Mouse (Mus musculus) embryonic facial prominence, embryonic 10.5 days (tissue): ENCODE measurements at regions not wholly inside any gene's neighbourhood (a gene's known extent, or its start where the extent isn't known, plus 50 kb on each side); places are given as distances from the start of the nearest gene placed in this dataset.
A peak's percentile ranks its signal among the peaks of the same experiment; 100 is the strongest.
"Not testable (repeated sequence)": the region's sequence is repeated elsewhere in the genome, so short reads cannot be mapped to it uniquely, and the experiment has no call there.

Experiments used
- DNase-seq: peaks from one replicate; pipeline ENCODE4 v3.0.0-alpha.2; 2017; ENCODE audit warnings: low spot score
- H3K27ac ChIP-seq: fragments of 300-500 bp; sonication (generic); replicated peaks from 2 replicates; pipeline ENCODE4 v1.5.1; 2016; ENCODE audit warnings: mild to moderate bottlenecking
- H3K27me3 ChIP-seq: fragments of 300-500 bp; sonication (generic); replicated peaks from 2 replicates; pipeline ENCODE4 v1.6.1; 2016; ENCODE audit warnings: low read depth, mild to moderate bottlenecking; ENCODE audit not compliant: poor library complexity, severe bottlenecking
- H3K36me3 ChIP-seq: fragments of 300-500 bp; sonication (generic); replicated peaks from 2 replicates; pipeline ENCODE4 v1.6.1; 2016; ENCODE audit warnings: mild to moderate bottlenecking, moderate library complexity
- H3K4me1 ChIP-seq: fragments of 300-500 bp; sonication (generic); 2 replicates; pipeline ENCODE4 v1.6.1; 2016
- H3K4me3 ChIP-seq: fragments of 300-500 bp; sonication (generic); 2 replicates; pipeline ENCODE4 v1.5.1; 2016; ENCODE audit warnings: mild to moderate bottlenecking, moderate library complexity
- H3K9me3 ChIP-seq: fragments of 300-500 bp; sonication (generic); 2 replicates; pipeline ENCODE4 v1.6.1; 2016; ENCODE audit warnings: mild to moderate bottlenecking
- WGBS: fragments of 180-500 bp; shearing (Covaris S2); methylation state at CpG from one replicate; pipeline ENCODE4 v1.1.7; 2016; 5-methylcytosine and 5-hydroxymethylcytosine counted together

DNA sequence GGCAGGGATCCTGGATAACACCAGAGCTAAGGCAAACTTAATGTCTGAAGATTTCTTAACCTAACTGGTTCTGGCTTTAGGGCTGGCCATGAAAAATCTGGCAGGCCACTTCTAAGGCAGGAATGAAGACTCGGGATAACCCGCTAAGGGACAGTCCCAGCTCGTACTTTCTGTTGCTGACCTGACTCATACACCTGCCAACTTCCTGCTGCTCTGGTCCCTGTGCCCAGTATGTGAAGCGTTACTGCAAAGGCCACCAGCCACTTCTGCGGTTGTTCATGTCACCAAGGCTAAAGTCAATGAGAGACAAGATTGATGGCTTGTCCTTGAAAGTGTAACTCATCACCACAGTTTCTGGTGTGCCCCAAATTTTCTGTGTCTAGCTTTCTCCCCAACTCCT lies 125.3 kb upstream of the Arid1b start:
- no peaks in the 10 kb centered on the region for H3K9me3 ChIP-seq
- peaks cover 11% of the 10 kb centered on the region for H3K4me1 ChIP-seq
- no peak overlapping the region for H3K27ac ChIP-seq
- H3K36me3 ChIP-seq, result no peaks in the 10 kb centered on the region
- H3K4me3 ChIP-seq, result no peak overlapping the region
- DNase-seq, result no peak
- 90% methylated on average over 5 of the region's 5 CpGs for WGBS
- H3K27me3 ChIP-seq, result peaks cover 5% of the 10 kb centered on the region; the same call in 1 of the 2 replicates

DNA sequence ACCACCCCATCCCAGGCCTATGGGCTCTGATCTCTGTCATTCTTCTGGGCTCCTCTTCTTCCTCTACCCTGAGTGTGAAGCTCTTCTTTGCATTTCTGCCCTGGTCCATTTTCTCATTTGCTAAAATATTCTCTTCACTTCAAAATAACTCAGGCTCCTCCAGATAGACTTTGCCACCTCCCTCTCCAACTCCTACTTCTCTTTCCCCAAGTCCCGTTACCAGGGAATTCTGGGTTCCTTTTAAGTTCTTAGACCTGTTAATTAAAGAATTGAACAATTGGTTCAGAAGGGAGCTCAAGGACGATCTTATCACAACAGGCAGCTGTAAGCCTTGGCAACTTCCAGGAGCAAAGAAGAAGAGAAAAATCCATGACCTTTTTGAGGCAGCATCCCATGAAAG lies 122.9 kb upstream of the Arid1b start:
- 74% methylated on average over 2 of the region's 2 CpGs for WGBS
- no peaks in the 10 kb centered on the region for H3K36me3 ChIP-seq
- peaks cover 19% of the 10 kb centered on the region for H3K4me1 ChIP-seq

DNA sequence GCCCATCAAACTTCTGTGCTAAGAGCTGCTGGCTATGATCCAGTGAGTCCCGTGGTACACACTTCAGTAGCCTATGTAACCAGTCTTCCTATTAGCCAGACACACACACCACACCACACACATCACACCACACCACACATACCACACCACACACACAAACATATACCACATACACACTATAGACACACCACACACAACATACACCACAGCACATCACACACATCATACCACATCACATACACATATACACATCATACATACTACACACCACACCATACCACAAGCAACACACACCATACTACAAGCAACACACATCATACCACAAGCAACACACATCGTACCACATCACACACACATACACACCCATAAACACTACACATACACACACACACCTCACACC lies 119.7 kb upstream of the Arid1b start:
- H3K27me3 ChIP-seq, result no peaks in the 10 kb centered on the region
- H3K27ac ChIP-seq, result no peak overlapping the region
- H3K4me3 ChIP-seq, result no peak overlapping the region
- WGBS, result 85% methylated on average over 2 of the region's 2 CpGs
- no peaks in the 10 kb centered on the region for H3K36me3 ChIP-seq
- peaks cover 22% of the 10 kb centered on the region for H3K4me1 ChIP-seq
- no peaks in the 10 kb centered on the region for H3K9me3 ChIP-seq
- DNase-seq, result no peak

More for the DNA sequence above, 122.9 kb upstream of the Arid1b start:
- no peak for DNase-seq
- Histone ChIP-seq H3K9me3 (no peaks in the 10 kb centered on the region), H3K4me3 (no peak overlapping the region), H3K27ac (no peak overlapping the region), H3K27me3 (peaks cover 5% of the 10 kb centered on the region; the same call in 1 of the 2 replicates)

DNA sequence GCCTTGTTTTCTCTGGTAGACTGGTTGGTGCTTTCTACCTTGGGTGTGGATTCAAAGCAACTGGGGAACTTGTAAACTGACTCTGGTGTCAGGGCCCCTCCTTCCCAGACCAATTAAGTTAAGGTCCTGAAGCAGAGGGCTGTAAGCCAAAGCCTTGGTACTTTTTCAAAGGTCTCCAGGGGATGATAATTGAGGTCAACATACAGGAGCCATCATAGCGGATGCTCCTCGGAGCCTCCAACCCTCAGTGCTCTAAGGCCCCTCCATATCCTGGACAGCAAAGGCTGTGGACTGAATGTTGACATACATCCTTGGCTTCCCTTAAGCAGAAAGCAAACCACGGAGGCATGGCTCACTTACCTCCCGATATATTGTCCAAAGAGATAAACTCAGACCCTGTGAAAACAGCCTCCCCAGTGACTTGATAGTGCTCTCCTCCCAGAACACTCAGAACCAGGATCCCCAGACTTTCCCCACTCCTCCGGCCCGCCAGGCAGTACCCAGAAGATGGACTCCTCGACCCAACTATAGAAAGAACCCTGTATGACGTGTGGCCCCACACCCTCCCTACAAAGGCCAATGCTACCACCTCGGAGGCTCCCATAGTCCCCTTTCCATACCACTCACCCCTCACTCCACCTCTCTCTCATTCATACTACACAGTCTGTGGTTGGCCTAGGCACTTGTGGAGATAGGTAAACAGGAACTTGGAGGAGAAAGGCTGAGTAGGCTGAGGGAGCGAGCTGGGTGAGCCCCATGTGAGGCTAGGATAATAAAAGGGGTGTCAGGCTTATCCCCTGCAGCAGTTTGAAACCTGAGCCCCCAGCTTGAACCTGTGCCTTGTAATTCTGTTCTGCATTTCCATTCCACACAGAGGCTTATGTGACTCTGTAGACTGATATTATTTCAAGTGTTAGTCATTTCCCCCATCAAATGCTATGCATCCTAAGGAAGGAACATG lies 118.8 kb upstream of the Arid1b start:
- no peak overlapping the region for H3K4me3 ChIP-seq
- H3K9me3 ChIP-seq, result no peaks in the 10 kb centered on the region
- 69% methylated on average over 10 of the region's 10 CpGs for WGBS
- no peak overlapping the region; the same call in 1 of the 2 replicates for H3K27ac ChIP-seq
- DNase-seq, result peak; percentile 28
- H3K4me1 ChIP-seq, result peaks cover 22% of the 10 kb centered on the region
- no peaks in the 10 kb centered on the region for H3K36me3 ChIP-seq
- H3K27me3 ChIP-seq, result no peaks in the 10 kb centered on the region

DNA sequence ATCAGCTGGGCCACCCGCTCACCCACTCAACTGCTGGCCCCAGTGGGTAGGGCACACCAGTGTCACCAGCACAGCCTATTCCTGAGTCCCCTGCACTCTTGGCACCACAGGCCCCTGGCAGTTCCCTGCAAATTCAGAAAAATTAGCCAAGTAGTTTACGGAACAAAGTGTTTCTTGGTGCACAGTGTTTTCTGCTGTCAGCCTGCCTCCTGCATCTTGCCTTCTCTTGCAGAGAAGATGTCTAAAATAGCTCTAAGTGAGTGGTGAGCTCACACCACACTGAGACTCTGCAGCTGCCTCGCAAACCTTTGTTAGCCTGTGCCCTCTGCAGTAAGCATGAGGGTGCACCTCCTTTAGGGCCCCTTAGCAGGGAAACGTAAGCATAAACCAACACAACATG lies 117.7 kb upstream of the Arid1b start:
- no peak overlapping the region for H3K27ac ChIP-seq
- H3K36me3 ChIP-seq, result no peaks in the 10 kb centered on the region
- WGBS, result 90% methylated on average over 4 of the region's 4 CpGs
- H3K4me3 ChIP-seq, result no peak overlapping the region
- H3K4me1 ChIP-seq, result peaks cover 22% of the 10 kb centered on the region
- no peaks in the 10 kb centered on the region for H3K27me3 ChIP-seq
- H3K9me3 ChIP-seq, result no peaks in the 10 kb centered on the region
- DNase-seq, result no peak

DNA sequence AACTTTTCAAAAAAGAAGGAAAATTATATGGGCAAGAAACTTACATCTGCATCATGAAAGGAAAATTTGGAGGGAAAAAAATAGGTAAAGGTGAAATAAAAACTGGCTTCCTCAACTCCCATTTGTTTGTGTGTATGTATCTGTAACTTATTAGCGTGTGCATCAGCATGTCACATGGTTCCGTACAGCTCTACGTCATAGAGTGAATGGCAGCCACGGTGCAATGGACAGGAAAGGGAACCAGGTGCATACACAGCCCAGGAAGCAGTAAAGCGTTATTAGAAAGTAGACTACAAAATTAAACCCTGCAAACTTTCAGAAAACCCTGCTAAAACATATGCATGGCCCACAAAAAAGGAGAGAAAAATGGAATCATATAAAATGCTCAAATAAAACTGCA lies 112.7 kb upstream of the Arid1b start:
- H3K9me3 ChIP-seq, result no peaks in the 10 kb centered on the region
- no peaks in the 10 kb centered on the region for H3K36me3 ChIP-seq
- DNase-seq, result no peak
- 87% methylated on average over 5 of the region's 5 CpGs for WGBS
- no peak overlapping the region for H3K4me3 ChIP-seq
- no peaks in the 10 kb centered on the region for H3K27me3 ChIP-seq
- H3K4me1 ChIP-seq, result peaks cover 4% of the 10 kb centered on the region; the same call in 1 of the 2 replicates
- no peak overlapping the region for H3K27ac ChIP-seq

DNA sequence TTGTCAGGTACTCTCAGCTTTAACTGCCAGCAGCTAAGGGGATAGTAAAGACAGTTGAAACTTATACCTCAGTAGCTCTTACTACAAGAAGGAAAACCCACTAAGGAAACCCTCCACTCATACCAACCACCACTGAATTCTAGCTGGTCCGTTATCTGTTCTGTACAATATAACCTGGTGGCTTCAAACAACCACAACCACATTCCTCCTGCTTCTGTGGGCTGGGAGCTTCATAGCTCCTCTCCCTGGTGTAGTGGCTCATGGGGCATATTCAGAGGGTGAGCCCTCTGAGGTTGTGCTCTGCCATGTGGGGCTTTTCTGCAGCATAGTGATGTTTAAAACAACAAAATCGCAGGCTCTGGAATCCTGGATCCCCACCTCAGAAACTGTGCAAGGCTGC lies 110.0 kb upstream of the Arid1b start:
- Histone ChIP-seq H3K27ac (no peak overlapping the region), H3K9me3 (no peaks in the 10 kb centered on the region), H3K4me1 (peaks cover under 1% of the 10 kb centered on the region; the same call in 1 of the 2 replicates), H3K27me3 (no peaks in the 10 kb centered on the region), H3K4me3 (no peak overlapping the region), H3K36me3 (no peaks in the 10 kb centered on the region)
- WGBS, result 90% methylated on average over 2 of the region's 2 CpGs
- DNase-seq, result no peak

DNA sequence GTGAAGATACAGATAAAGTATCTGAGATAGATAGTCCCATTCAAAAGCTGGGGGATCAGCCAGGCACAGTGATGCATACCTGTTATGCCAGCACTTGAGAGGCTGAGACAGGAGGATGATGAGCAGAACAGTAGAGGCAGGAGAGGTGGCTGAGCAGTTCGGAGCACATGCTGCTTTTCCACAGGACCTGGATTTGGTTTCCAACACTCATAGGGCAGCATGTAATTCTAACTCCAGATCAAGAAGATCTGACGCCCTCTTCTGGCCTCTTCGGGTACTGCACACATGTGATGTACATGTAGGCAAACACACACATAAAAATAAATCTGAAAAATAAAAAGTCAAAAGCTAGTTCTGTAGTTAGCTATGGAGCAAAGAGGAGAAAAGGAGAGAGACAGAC lies 109.4 kb upstream of the Arid1b start:
- H3K27ac ChIP-seq, result no peak overlapping the region
- no peak overlapping the region for H3K4me3 ChIP-seq
- peak; percentile 10 for DNase-seq
- H3K27me3 ChIP-seq, result no peaks in the 10 kb centered on the region
- 72% methylated on average over 3 of the region's 3 CpGs for WGBS
- no peaks in the 10 kb centered on the region for H3K9me3 ChIP-seq
- H3K4me1 ChIP-seq, result no peaks in the 10 kb centered on the region
- H3K36me3 ChIP-seq, result no peaks in the 10 kb centered on the region

DNA sequence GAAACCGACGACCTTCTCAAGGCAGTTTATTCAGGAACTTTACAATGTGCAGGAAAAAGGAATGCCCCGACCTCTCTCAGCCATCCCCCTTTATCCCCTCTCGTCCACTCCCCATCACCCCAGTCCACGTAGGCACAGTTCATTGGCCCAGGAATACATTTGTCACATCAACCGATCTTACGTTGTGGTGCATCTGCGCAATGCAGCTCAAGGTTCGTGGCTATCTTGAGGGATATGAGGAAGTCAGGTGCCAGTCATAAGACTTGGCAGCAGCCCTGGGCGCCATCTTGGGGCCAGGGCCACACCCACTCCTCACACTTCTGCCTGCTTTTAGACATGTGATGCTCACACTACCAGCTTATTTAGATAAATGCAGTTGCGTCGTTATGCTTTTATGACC lies 106.8 kb upstream of the Arid1b start:
- not testable (repeated sequence) for H3K27ac ChIP-seq, H3K4me3 ChIP-seq, H3K9me3 ChIP-seq, H3K4me1 ChIP-seq, H3K27me3 ChIP-seq, H3K36me3 ChIP-seq
- WGBS, result 90% methylated on average over 12 of the region's 12 CpGs
- DNase-seq, result peak; percentile 5

DNA sequence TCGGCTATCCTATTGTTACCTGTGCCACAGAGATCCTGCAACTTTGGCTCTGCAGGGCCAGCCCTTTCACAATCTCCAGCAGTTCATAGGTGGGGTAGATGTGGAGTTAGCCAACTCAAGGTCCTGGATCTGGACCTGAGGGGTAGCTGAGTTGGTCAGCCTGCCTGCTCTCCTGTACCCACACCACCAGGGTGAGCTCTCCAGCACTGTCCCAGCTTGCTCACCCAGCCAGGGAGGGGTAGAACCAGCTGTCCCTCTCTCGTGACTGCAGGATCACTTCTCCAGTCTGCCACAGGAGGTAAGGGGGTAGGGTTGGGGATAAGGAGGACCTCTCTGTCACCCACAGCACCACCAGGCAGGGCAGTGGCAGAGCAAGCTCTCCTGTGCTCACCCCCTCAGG lies 104.6 kb upstream of the Arid1b start:
- no peaks in the 10 kb centered on the region for H3K9me3 ChIP-seq
- no peak overlapping the region for H3K4me3 ChIP-seq
- H3K27me3 ChIP-seq, result no peaks in the 10 kb centered on the region
- H3K27ac ChIP-seq, result no peak overlapping the region
- DNase-seq, result no peak
- WGBS, result 54% methylated on average over 2 of the region's 2 CpGs
- no peaks in the 10 kb centered on the region for H3K36me3 ChIP-seq
- no peaks in the 10 kb centered on the region for H3K4me1 ChIP-seq

DNA sequence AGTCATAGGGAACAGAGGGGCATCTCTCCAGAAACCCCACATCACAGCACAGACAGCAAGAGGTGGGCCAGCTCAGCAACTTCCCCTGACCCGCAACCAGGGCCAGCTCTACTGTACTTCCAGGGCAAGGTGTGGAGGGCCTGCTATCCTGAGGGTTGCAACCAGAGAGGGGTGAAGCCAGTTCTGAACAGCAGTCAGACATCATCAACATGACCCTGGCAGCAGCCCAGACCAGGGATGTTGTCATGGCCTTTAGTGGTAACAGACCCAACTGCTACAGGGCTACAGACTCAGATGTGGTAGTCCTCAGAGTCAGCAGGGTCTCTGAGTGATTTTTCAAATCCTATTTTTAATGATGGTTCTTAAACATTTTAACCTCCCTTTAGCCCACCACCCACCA lies 104.0 kb upstream of the Arid1b start:
- no peaks in the 10 kb centered on the region for H3K36me3 ChIP-seq
- no peak overlapping the region for H3K27ac ChIP-seq
- no peak overlapping the region for H3K4me3 ChIP-seq
- no peaks in the 10 kb centered on the region for H3K4me1 ChIP-seq
- no peak for DNase-seq
- no peaks in the 10 kb centered on the region for H3K9me3 ChIP-seq
- WGBS, result 92% methylated on average over 1 of the region's 1 CpGs
- H3K27me3 ChIP-seq, result no peaks in the 10 kb centered on the region

DNA sequence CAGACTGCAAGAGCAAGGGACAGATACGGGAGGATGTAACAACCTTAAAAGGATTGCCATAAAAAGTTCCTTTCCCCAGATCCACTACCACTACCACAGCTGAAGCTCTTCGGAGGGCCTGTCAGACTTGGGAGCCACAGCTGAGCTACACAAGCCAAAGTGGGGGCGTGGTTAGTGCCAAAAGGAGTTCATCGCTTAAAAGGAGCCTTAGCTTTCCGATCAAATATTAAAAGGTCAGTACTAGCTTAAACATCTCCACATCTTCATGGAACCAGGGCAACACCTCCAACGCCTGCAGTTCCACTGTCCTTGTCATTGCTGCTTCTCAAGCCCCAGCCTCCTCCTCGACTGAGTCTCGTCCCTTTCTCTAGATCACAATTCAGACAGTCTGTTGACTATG lies 102.6 kb upstream of the Arid1b start:
- Histone ChIP-seq H3K4me3 (no peak overlapping the region), H3K27ac (no peak overlapping the region), H3K36me3 (no peaks in the 10 kb centered on the region), H3K9me3 (no peaks in the 10 kb centered on the region), H3K4me1 (no peaks in the 10 kb centered on the region), H3K27me3 (no peaks in the 10 kb centered on the region)
- 90% methylated on average over 8 of the region's 8 CpGs for WGBS
- no peak for DNase-seq

DNA sequence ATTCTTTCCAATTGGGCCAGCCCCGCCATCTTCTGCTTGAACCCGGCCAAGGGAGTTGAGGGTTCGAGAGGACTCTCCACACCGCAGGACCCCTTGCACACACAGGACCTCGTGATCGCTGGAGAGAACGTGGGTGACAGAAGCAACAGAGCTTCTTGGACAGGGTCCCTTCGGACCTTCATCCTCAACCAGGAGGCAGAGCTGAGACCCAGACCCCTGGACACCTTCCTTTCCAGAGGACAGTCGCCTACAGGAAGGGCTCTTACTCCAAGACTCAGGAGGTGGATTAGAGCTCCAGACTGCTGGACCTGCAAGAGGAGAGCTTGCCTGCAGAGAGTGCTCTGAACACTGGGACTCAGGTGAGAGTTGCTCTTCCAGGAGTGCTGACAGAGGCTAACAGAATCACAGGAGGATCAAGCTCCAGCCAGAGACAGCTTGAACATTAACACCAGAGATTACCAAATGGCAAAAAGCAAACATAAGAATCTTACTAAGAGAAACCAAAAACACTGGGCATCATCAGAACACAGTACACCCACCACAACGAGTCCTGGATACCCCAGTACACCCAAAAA lies 99.3 kb upstream of the Arid1b start:
- H3K4me1 ChIP-seq, H3K4me3 ChIP-seq, H3K9me3 ChIP-seq, H3K27ac ChIP-seq, H3K27me3 ChIP-seq, DNase-seq, H3K36me3 ChIP-seq: not testable (repeated sequence)
- WGBS, result 90% methylated on average over 10 of the region's 10 CpGs
